Mouse (Mus musculus) liver, embryonic 13.5 days (tissue): ENCODE measurements around the gene Rbm38. TPM values are rescaled to one million over a fixed set of nuclear protein-coding genes. Genes with fewer than 3 reads are reported as not detected.

Experiments used
- ATAC-seq: fragments of 200-750 bp; cut with Nextera tagmentation; 2 replicates; pipeline ENCODE4 v1.8.0; 2017; ENCODE audit warnings: low read depth, mild to moderate bottlenecking, moderate number of reproducible peaks, moderate library complexity
- DNase-seq: peaks from one replicate; pipeline ENCODE4 v3.0.0; 2022
- H3K27ac ChIP-seq: fragments of 300-500 bp; sonication (generic); 2 replicates; pipeline ENCODE4 v1.5.1; 2015; ENCODE audit warnings: moderate library complexity, mild to moderate bottlenecking, inconsistent platforms
- H3K27me3 ChIP-seq: fragments of 300-500 bp; sonication (generic); 2 replicates; pipeline ENCODE4 v1.6.1; 2015; ENCODE audit warnings: mild to moderate bottlenecking, inconsistent platforms
- H3K36me3 ChIP-seq: fragments of 300-500 bp; sonication (generic); 2 replicates; pipeline ENCODE4 v1.6.1; 2015; ENCODE audit warnings: mild to moderate bottlenecking, inconsistent platforms
- H3K4me1 ChIP-seq: fragments of 300-500 bp; sonication (generic); replicated peaks from 2 replicates; pipeline ENCODE4 v1.6.1; 2015; ENCODE audit warnings: inconsistent platforms
- H3K4me2 ChIP-seq: fragments of 300-500 bp; sonication (generic); 2 replicates; pipeline ENCODE4 v1.6.1; 2015; ENCODE audit warnings: inconsistent platforms, mild to moderate bottlenecking, moderate library complexity
- H3K4me3 ChIP-seq: fragments of 300-500 bp; sonication (generic); replicated peaks from 2 replicates; pipeline ENCODE4 v1.5.1; 2015; ENCODE audit warnings: mild to moderate bottlenecking, inconsistent platforms
- H3K9ac ChIP-seq: fragments of 300-500 bp; sonication (generic); 2 replicates; pipeline ENCODE4 v1.6.1; 2015; ENCODE audit warnings: mild to moderate bottlenecking, inconsistent platforms
- H3K9me3 ChIP-seq: fragments of 300-500 bp; sonication (generic); replicated peaks from 2 replicates; pipeline ENCODE4 v1.6.1; 2016; ENCODE audit warnings: inconsistent platforms
- WGBS: fragments of 180-500 bp; shearing (Covaris S2); methylation state at CpG from one replicate; pipeline ENCODE4 v1.1.7; 2015; ENCODE audit not compliant: insufficient replicate concordance; 5-methylcytosine and 5-hydroxymethylcytosine counted together
- polyA plus RNA-seq: library from polyadenylated mRNA; unstranded; fragments of >200 nt; fragmentation: Nextera tagmentation; extraction: Ambion mirVana; gene quantifications from 2 replicates; pipeline ENCODE4 v1.2.1, GENCODE M21; 2015

Gene Rbm38
- polyA plus RNA-seq, 1 experiment from 2014 or later: 260 TPM

DNA sequence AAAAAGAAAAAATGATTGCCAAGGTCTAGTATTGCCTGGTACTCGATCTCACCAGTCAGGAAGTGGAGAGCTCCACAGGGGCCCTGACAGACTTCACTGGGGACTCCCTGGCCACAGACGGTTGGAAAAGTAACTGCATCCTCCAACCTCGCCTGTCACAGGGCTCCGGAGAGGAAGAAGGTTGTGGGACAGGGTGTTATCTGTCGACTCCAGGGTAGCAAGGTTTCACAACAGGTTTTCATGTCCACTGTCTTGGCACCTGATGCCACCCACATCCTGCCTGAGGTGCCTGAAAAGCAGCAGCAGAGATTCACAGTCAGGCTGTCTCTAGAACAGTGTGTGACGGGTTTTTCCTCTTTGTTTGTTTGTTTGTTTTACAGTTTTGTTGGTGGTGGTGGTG lies 2.4 kb upstream of the Rbm38 start:
- Histone ChIP-seq H3K4me3 (no peak overlapping the region), H3K4me2 (no peak overlapping the region), H3K36me3 (peaks cover 39% of the 10 kb centered on the region), H3K9ac (peak overlapping the region; percentile 98; the same call in 1 of the 2 replicates), H3K4me1 (peaks cover 53% of the 10 kb centered on the region), H3K27ac (peak overlapping the region; percentile 65), H3K9me3 (no peaks in the 10 kb centered on the region), H3K27me3 (no peaks in the 10 kb centered on the region)
- ATAC-seq (no peak), DNase-seq (no peak)
- WGBS: 6% methylated on average over 6 of the region's 6 CpGs

DNA sequence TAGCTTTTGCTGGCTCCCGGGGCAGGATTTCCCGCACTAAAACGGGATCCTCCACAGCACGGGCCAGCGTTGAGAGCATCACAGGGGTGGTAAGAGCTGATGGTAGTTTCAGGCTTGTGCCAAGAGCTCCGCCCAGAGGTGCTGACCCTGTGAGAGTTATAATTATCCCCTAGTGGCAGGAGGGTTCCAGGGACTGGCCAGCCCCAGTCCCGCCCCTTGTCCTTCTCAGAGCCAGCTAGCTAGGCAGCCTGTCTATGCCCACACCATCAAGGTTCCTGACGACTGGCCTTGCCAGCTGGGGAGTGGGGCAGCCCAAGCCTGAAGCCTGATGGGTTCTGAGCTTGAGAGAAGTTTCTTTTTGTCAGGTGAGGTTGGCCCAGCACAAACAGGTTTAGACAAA lies 1.7 kb upstream of the Rbm38 start:
- Histone ChIP-seq H3K9me3 (no peaks in the 10 kb centered on the region), H3K4me1 (peaks cover 59% of the 10 kb centered on the region), H3K36me3 (peaks cover 39% of the 10 kb centered on the region), H3K27me3 (no peaks in the 10 kb centered on the region), H3K9ac (peak overlapping the region; percentile 98), H3K4me3 (no peak overlapping the region), H3K4me2 (peak overlapping the region; percentile 79), H3K27ac (peak overlapping the region; percentile 65)
- ATAC-seq (no peak), DNase-seq (peak; percentile 54)
- 14% methylated on average over 8 of the region's 8 CpGs for WGBS

DNA sequence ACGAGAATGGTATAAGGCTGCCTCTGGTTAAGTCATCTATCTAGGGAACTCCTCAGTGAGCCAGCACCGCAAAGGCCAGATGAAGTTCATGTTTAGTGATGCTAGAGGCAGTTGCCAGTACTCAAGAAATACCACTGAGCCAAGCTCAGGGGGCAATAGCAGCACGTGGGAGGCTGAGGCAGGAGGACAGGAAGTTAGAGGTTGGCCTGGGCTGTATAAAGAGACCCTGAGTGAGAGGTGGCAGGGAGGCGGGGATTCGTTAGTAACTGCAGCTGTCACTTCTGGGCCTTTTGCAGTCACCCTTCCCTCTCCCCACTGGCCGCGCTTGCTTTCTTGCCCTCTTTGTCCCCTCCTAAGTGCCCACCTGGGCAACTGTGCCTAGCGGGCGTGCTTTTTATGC lies 976 bp upstream of the Rbm38 start:
- H3K36me3 ChIP-seq: peaks cover 39% of the 10 kb centered on the region
- no peaks in the 10 kb centered on the region for H3K27me3 ChIP-seq
- H3K9ac ChIP-seq: peak overlapping the region; percentile 98
- H3K4me3 ChIP-seq: peak overlapping the region; percentile 49
- ATAC-seq (no peak), DNase-seq (no peak)
- peak overlapping the region; percentile 65 for H3K27ac ChIP-seq
- peak overlapping the region; percentile 79 for H3K4me2 ChIP-seq
- H3K4me1 ChIP-seq: peaks cover 66% of the 10 kb centered on the region
- no peaks in the 10 kb centered on the region for H3K9me3 ChIP-seq
- 15% methylated on average over 9 of the region's 9 CpGs for WGBS

DNA sequence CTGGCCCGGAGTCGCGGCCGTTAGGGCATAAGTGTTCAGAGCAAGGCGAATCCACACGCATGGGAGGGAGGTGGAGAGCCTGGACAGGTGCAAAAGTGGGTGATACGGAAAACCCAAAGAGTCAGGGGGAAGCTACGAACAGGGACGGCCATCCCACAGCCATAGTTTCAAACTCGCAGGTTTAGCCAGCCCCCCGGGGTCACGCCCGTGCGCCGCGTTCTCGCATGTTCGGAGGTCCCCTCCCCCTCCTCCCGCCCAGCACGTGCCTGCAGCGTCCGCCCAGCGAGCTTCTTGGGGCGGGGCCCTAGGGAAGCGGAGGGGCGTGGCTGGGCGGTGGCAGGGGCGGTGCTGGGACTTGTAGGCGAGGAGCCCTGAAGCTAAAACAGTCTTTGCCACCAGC lies 508 bp upstream of the Rbm38 start:
- ATAC-seq (peak; percentile 76), DNase-seq (peak; percentile 93)
- Histone ChIP-seq H3K4me1 (peaks cover 67% of the 10 kb centered on the region), H3K36me3 (peaks cover 39% of the 10 kb centered on the region), H3K4me3 (peak overlapping the region; percentile 49), H3K9ac (peak overlapping the region; percentile 98), H3K9me3 (no peaks in the 10 kb centered on the region), H3K4me2 (peak overlapping the region; percentile 79), H3K27ac (peak overlapping the region; percentile 79), H3K27me3 (no peaks in the 10 kb centered on the region)
- WGBS: under 1% methylated on average over 29 of the region's 29 CpGs

DNA sequence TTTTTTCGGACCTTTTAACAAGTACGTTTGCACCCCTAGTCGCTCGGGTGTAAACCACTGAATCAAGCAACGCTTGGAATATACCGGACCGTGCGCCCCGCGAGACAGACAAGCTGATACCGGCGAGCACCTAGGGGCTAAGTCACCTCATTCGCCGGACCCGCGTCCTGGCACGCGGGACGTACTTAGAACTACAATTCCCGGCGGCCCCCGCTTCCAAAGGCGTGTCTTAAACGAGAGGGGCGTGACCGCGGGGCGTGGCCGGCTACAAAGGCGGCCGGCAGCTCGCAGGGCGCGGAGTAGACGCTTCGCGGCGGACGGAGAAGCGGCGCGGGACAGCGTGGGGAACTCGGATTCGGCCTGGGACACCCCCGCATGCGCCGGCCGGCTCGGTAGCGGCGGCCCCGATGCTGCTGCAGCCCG lies 1.3 kb downstream of the Rbm38 start:
- Histone ChIP-seq H3K4me2 (peak overlapping the region; percentile 79), H3K9ac (peak overlapping the region; percentile 98), H3K9me3 (no peaks in the 10 kb centered on the region), H3K27ac (peak overlapping the region; percentile 100), H3K4me3 (peak overlapping the region; percentile 97), H3K27me3 (no peaks in the 10 kb centered on the region), H3K4me1 (peaks cover 84% of the 10 kb centered on the region), H3K36me3 (peaks cover 43% of the 10 kb centered on the region)
- DNase-seq (peak; percentile 90), ATAC-seq (peak; percentile 71)
- WGBS: under 1% methylated on average over 54 of the region's 54 CpGs

DNA sequence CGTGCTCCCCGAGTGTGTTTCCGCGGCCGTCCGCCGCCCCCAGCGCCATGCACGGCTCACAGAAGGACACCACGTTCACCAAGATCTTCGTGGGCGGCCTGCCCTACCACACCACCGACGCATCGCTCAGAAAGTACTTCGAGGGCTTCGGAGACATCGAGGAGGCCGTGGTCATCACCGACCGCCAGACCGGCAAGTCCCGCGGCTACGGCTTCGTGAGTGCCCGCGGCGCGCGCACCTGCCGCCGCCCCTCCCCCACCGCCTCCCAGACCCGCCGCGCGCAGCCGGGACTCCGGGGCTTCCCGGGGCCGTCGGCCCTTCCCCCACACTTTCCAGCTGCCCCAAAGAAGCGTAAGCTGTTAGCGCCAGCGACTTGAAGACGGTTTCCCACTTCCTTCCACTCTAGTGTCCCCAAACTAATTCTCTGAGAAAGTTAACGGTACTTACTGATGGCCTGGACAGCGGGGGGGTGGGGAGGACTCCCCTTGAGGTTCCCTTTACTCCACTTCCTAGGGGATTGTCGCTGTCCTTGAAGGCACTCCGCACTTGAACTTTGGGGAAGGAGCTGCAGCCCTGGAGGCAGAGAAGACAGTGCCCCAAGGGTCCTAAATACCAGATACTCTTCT lies 1.9 kb downstream of the Rbm38 start:
- peak overlapping the region; percentile 98 for H3K9ac ChIP-seq
- ATAC-seq (peak; percentile 31), DNase-seq (peak; percentile 58)
- peak overlapping the region; percentile 79 for H3K4me2 ChIP-seq
- H3K27ac ChIP-seq: peak overlapping the region; percentile 100
- WGBS: under 1% methylated on average over 51 of the region's 51 CpGs
- H3K9me3 ChIP-seq: no peaks in the 10 kb centered on the region
- peaks cover 86% of the 10 kb centered on the region for H3K4me1 ChIP-seq
- H3K4me3 ChIP-seq: peak overlapping the region; percentile 97
- no peaks in the 10 kb centered on the region for H3K27me3 ChIP-seq
- H3K36me3 ChIP-seq: peaks cover 49% of the 10 kb centered on the region

DNA sequence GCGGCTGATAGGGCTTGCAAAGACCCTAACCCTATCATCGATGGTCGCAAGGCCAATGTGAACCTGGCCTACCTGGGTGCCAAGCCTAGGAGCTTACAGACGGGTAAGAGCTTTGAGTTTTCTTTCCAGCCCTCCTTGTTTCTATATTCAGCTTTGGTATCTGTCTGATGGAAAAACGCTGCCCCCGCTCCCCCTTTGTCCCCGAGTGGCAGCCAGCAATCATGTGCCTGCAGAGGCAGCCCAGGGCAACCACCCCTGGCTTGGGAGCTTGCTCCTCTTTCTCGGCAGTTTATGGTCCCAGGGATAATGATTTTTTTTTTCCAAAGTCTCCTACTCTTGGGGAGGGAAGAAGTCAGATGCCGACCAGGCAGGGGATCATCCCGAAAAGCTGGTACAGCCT lies 2.5 kb downstream of the Rbm38 start:
- no peak for ATAC-seq

DNA sequence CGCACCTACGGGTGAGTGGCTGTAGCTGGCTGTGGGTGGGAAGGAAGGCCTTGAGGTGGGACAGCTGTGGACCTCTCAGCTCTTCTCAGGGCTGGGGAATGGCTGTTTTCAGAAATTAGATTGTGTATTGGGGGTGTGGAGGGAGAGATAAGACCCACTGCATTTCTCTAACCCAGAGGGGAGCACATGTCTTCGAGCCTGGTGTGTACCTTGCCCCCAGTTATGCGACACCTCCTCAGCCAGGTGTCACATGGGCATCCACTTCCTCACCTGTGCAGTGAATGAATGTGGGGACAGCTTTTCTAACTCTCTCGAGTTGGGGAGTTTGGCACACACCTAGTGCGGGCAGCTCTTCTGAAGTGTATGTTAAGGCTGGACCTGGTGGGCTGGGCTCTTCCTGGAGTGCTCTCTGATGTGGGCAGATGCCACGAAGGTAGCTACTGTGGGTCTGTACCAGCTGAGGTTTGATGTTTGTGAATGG lies 3.1 kb downstream of the Rbm38 start:
- H3K9ac ChIP-seq: peak overlapping the region; percentile 98
- no peaks in the 10 kb centered on the region for H3K27me3 ChIP-seq
- H3K36me3 ChIP-seq: peaks cover 61% of the 10 kb centered on the region
- H3K4me3 ChIP-seq: peak overlapping the region; percentile 97
- 19% methylated on average over 7 of the region's 7 CpGs for WGBS
- H3K4me2 ChIP-seq: peak overlapping the region; percentile 79
- no peaks in the 10 kb centered on the region for H3K9me3 ChIP-seq
- peak overlapping the region; percentile 100 for H3K27ac ChIP-seq
- peak; percentile 48 for DNase-seq
- ATAC-seq: peak; percentile 19
- peaks cover 86% of the 10 kb centered on the region for H3K4me1 ChIP-seq

More for the DNA sequence above, 2.5 kb downstream of the Rbm38 start:
- no peak for DNase-seq
- Histone ChIP-seq H3K27me3 (no peaks in the 10 kb centered on the region), H3K27ac (peak overlapping the region; percentile 100), H3K4me3 (peak overlapping the region; percentile 97), H3K9ac (peak overlapping the region; percentile 98), H3K4me2 (peak overlapping the region; percentile 79), H3K4me1 (peaks cover 86% of the 10 kb centered on the region), H3K9me3 (no peaks in the 10 kb centered on the region), H3K36me3 (peaks cover 55% of the 10 kb centered on the region)
- WGBS: 11% methylated on average over 10 of the region's 10 CpGs

DNA sequence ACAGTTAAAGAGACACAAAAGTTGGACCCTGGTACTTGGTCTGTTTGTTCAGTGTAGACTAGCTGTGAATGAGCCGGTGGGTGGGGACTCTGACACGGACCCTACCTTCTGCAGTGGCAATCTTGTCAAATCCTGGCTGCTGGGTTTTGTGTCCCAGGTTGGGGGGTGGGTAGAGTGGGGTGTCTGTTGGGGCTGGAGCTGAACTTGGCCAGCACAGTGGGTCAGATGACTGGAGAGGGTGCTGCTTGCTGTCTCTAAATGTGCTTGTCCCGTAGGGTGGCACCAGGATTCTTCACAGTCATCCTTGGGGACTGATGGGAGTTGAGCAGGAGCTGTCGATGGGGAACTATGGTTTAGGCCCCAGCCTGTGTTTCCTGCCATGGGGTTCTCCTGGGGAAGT lies 3.7 kb downstream of the Rbm38 start:
- Histone ChIP-seq H3K36me3 (peaks cover 67% of the 10 kb centered on the region), H3K9ac (peak overlapping the region; percentile 98), H3K4me3 (peak overlapping the region; percentile 97), H3K27me3 (no peaks in the 10 kb centered on the region), H3K4me2 (peak overlapping the region; percentile 79), H3K4me1 (peaks cover 86% of the 10 kb centered on the region), H3K9me3 (no peaks in the 10 kb centered on the region), H3K27ac (peak overlapping the region; percentile 100)
- DNase-seq (no peak), ATAC-seq (no peak)
- 37% methylated on average over 4 of the region's 4 CpGs for WGBS

DNA sequence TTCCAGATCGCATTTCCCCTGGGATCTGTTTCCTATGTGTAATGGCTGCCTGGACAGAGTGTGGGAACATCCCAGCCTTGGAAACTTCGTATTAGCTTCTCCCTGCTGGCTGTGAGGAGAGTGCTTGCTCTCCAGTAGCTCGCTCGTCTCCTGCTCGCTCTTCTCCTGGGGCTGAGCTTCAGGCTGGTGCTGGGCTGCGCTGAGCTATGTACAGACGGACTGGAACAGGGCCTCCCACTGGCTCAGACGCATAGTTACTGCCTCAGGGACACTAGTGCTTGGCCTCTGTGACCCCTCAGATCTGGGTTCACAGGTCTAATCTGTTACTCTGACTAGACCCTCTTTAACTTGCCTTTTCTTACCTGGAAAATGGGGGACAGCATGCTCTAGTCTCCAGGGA lies 4.1 kb downstream of the Rbm38 start:
- DNase-seq (no peak), ATAC-seq (no peak)
- 69% methylated on average over 8 of the region's 8 CpGs for WGBS
- H3K4me2 ChIP-seq: peak overlapping the region; percentile 79
- H3K4me1 ChIP-seq: peaks cover 86% of the 10 kb centered on the region
- H3K27ac ChIP-seq: peak overlapping the region; percentile 100
- peak overlapping the region; percentile 97 for H3K4me3 ChIP-seq
- H3K27me3 ChIP-seq: no peaks in the 10 kb centered on the region
- peak overlapping the region; percentile 98 for H3K9ac ChIP-seq
- H3K36me3 ChIP-seq: peaks cover 71% of the 10 kb centered on the region
- no peaks in the 10 kb centered on the region for H3K9me3 ChIP-seq

DNA sequence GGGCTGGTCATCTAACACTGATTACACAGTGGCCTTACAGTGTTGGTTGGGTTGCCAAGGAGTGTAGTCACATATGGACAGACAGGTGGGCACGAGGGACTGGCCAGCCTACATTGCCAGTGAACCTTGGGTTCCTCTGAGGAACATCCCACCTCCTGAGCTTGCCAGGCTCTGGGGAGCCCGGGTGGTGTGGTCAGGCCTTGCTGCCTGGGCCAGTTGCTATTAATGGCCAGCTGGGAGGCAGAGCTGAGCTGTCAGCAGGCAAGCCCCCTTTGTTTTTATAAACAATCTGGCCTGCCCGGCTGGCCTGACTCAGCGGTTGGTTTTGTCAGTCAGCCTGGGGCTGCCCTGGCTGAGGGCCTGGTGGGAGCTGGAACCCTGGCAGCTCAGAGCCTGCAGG lies 4.6 kb downstream of the Rbm38 start:
- no peak for ATAC-seq
- DNase-seq: peak; percentile 39
- H3K4me3 ChIP-seq: peak overlapping the region; percentile 97
- H3K27ac ChIP-seq: peak overlapping the region; percentile 100
- no peaks in the 10 kb centered on the region for H3K9me3 ChIP-seq
- H3K9ac ChIP-seq: peak overlapping the region; percentile 98
- peaks cover 76% of the 10 kb centered on the region for H3K36me3 ChIP-seq
- no peaks in the 10 kb centered on the region for H3K27me3 ChIP-seq
- WGBS: 39% methylated on average over 4 of the region's 4 CpGs
- peak overlapping the region; percentile 79 for H3K4me2 ChIP-seq
- peaks cover 87% of the 10 kb centered on the region for H3K4me1 ChIP-seq

DNA sequence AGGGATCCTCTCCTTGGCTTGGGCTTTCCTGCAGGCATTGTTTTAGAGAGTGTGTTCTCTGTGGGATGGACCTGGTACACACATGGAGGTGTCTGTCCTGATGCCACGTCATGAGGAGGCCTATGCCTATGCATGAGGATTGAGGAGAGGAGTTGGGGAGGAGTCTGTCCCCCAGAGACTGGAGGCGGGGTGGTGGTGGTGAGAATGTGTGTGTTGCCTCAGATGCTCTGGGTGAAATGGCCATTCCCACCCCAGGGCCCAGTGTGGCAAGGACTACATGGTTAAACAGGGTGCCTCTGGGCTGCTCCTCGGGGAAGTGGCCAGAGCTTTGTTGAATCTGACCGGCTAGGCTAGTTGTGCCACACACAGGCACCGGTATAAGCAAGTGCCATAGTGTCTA lies 6.0 kb downstream of the Rbm38 start:
- H3K9me3 ChIP-seq: no peaks in the 10 kb centered on the region
- ATAC-seq: no peak
- peak overlapping the region; percentile 100 for H3K27ac ChIP-seq
- H3K36me3 ChIP-seq: peaks cover 90% of the 10 kb centered on the region
- H3K27me3 ChIP-seq: no peaks in the 10 kb centered on the region
- H3K9ac ChIP-seq: peak overlapping the region; percentile 98
- WGBS: 46% methylated on average over 5 of the region's 5 CpGs
- no peak for DNase-seq
- peaks cover 87% of the 10 kb centered on the region for H3K4me1 ChIP-seq
- peak overlapping the region; percentile 79 for H3K4me2 ChIP-seq
- peak overlapping the region; percentile 97 for H3K4me3 ChIP-seq
